Mouse (Mus musculus) CH12.LX (cell line): ENCODE results near the gene Cdh16. TPM values are rescaled to one million over a fixed set of nuclear protein-coding genes. Genes with fewer than 3 reads are reported as not detected.

ENCODE experiments used
- DNase-seq: peaks from one replicate; pipeline ENCODE4 v3.0.0-alpha.2; 2013; ENCODE audit errors: extremely low read depth
- H3K27ac ChIP-seq: 2 replicates; pipeline ENCODE4 v1.5.1; 2012; ENCODE audit warnings: low read depth, mild to moderate bottlenecking, control low read depth, moderate library complexity; ENCODE audit not compliant: insufficient read depth
- H3K27me3 ChIP-seq: replicated peaks from 2 replicates; pipeline ENCODE3; 2012; ENCODE audit warnings: inconsistent platforms
- H3K36me3 ChIP-seq, 2 experiments: replicated peaks in 1 of 2; 2 replicates each; pipeline versions ENCODE3 to v1.6.1; 2012; ENCODE audit warnings: inconsistent platforms in 1 of 2, low read length in 1 of 2, mild to moderate bottlenecking in 1 of 2, mixed read lengths in 1 of 2, moderate library complexity in 1 of 2; ENCODE audit not compliant: control insufficient read depth in 1 of 2, insufficient read depth in 1 of 2
- H3K4me1 ChIP-seq, 2 experiments: 2 replicates each; pipeline ENCODE4 v1.6.1; 2012; ENCODE audit warnings: inconsistent platforms in 1 of 2, moderate library complexity in 1 of 2; ENCODE audit not compliant: insufficient read depth in 2 of 2, control insufficient read depth in 1 of 2
- H3K4me2 ChIP-seq: 2 replicates; pipeline ENCODE4 v1.6.1; 2012; ENCODE audit warnings: low read depth, mild to moderate bottlenecking, control low read depth; ENCODE audit not compliant: poor library complexity, insufficient read depth, severe bottlenecking
- H3K4me3 ChIP-seq, 3 experiments: fragments of 150-350 bp in 1 of 3; sonication (generic) in 1 of 3; replicated peaks in 1 of 3; 2 replicates each; pipeline versions ENCODE3 to v1.5.1; 2011 to 2012; ENCODE audit warnings: low read depth in 2 of 3, low read length in 2 of 3, mild to moderate bottlenecking in 2 of 3, moderate library complexity in 2 of 3, control low read depth in 1 of 3, improper control_type of control experiment in 1 of 3, inconsistent platforms in 1 of 3, mixed read lengths in 1 of 3; ENCODE audit not compliant: poor library complexity in 1 of 3
- H3K79me2 ChIP-seq: replicated peaks from 2 replicates; pipeline ENCODE4 v1.6.1; 2012; ENCODE audit warnings: mild to moderate bottlenecking, moderate library complexity; ENCODE audit not compliant: control insufficient read depth, poor library complexity, insufficient read depth, severe bottlenecking; ENCODE audit errors: extremely low read depth
- H3K9ac ChIP-seq: 2 replicates; pipeline ENCODE4 v1.6.1; 2012; ENCODE audit warnings: low read depth, mild to moderate bottlenecking, control low read depth, moderate library complexity; ENCODE audit not compliant: insufficient read depth
- H3K9me3 ChIP-seq: replicated peaks from 2 replicates; pipeline ENCODE3; 2012; ENCODE audit warnings: low read length, inconsistent platforms, mixed read lengths
- BHLHE40 ChIP-seq: IDR thresholded peaks from 2 replicates; pipeline ENCODE4 v1.6.1; 2011; ENCODE audit warnings: mild to moderate bottlenecking, low read depth, low read length, improper control_type of control experiment
- CHD1 ChIP-seq: IDR thresholded peaks from 2 replicates; pipeline ENCODE4 v1.6.1; 2012; ENCODE audit warnings: low read depth, low read length, improper control_type of control experiment, inconsistent platforms
- CHD2 ChIP-seq: IDR thresholded peaks from 2 replicates; pipeline ENCODE4 v1.6.1; 2011; ENCODE audit warnings: low read length, improper control_type of control experiment
- CTCF ChIP-seq, 2 experiments: IDR thresholded peaks in 1 of 2; conservative IDR thresholded peaks in 1 of 2; 2 replicates each; pipeline ENCODE4 v1.5.1; 2011 to 2012; ENCODE audit warnings: low read depth in 2 of 2, low read length in 2 of 2, improper control_type of control experiment in 1 of 2, inconsistent platforms in 1 of 2, mild to moderate bottlenecking in 1 of 2, moderate library complexity in 1 of 2
- E2F4 ChIP-seq: IDR thresholded peaks from 2 replicates; pipeline ENCODE4 v1.6.1; 2011; ENCODE audit warnings: low read depth, low read length, improper control_type of control experiment; ENCODE audit not compliant: insufficient replicate concordance
- ELF1 ChIP-seq: IDR thresholded peaks from 2 replicates; pipeline ENCODE4 v1.6.1; 2014; ENCODE audit warnings: low read depth, mild to moderate bottlenecking, inconsistent platforms, low read length, improper control_type of control experiment
- EP300 ChIP-seq: IDR thresholded peaks from 2 replicates; pipeline ENCODE4 v1.6.1; 2011; ENCODE audit warnings: low read length, improper control_type of control experiment
- ETS1 ChIP-seq: conservative IDR thresholded peaks from 2 replicates; pipeline ENCODE4 v1.6.1; 2012; ENCODE audit warnings: low read depth, mild to moderate bottlenecking, inconsistent platforms, low read length, improper control_type of control experiment, moderate library complexity
- GABPA ChIP-seq: IDR thresholded peaks from 2 replicates; pipeline ENCODE4 v1.6.1; 2012; ENCODE audit warnings: low read depth, low read length, improper control_type of control experiment, inconsistent platforms; ENCODE audit not compliant: insufficient replicate concordance
- HCFC1 ChIP-seq: IDR thresholded peaks from 2 replicates; pipeline ENCODE4 v1.6.1; 2012; ENCODE audit warnings: low read depth, mild to moderate bottlenecking, inconsistent platforms, low read length, improper control_type of control experiment
- IRF4 ChIP-seq: IDR thresholded peaks from 2 replicates; pipeline ENCODE4 v1.6.1; 2014; ENCODE audit warnings: low read depth, mild to moderate bottlenecking, inconsistent platforms, low read length, improper control_type of control experiment
- JUN ChIP-seq: IDR thresholded peaks from 2 replicates; pipeline ENCODE4 v1.6.1; 2011; ENCODE audit warnings: low read depth, mild to moderate bottlenecking, low read length, improper control_type of control experiment, moderate library complexity; ENCODE audit not compliant: insufficient read depth
- JUND ChIP-seq: conservative IDR thresholded peaks from 2 replicates; pipeline ENCODE4 v1.6.1; 2011; ENCODE audit warnings: low read depth, low read length, improper control_type of control experiment
- KAT2A ChIP-seq: IDR thresholded peaks from 2 replicates; pipeline ENCODE4 v1.6.1; 2012; ENCODE audit warnings: low read length, improper control_type of control experiment, inconsistent platforms; ENCODE audit not compliant: insufficient replicate concordance
- MAFK ChIP-seq: IDR thresholded peaks from 2 replicates; pipeline ENCODE4 v1.6.1; 2011; ENCODE audit warnings: low read length, improper control_type of control experiment; ENCODE audit not compliant: insufficient replicate concordance
- MAX ChIP-seq: IDR thresholded peaks from 2 replicates; pipeline ENCODE4 v1.6.1; 2011; ENCODE audit warnings: low read length, improper control_type of control experiment
- MAZ ChIP-seq: IDR thresholded peaks from 2 replicates; pipeline ENCODE4 v1.6.1; 2012; ENCODE audit warnings: low read depth, mild to moderate bottlenecking, inconsistent platforms, low read length, improper control_type of control experiment, moderate library complexity
- MEF2A ChIP-seq: IDR thresholded peaks from 2 replicates; pipeline ENCODE4 v1.6.1; 2014; ENCODE audit warnings: low read depth, mild to moderate bottlenecking, inconsistent platforms, low read length, improper control_type of control experiment, borderline replicate concordance
- MXI1 ChIP-seq: IDR thresholded peaks from 2 replicates; pipeline ENCODE4 v1.6.1; 2011; ENCODE audit warnings: mild to moderate bottlenecking, low read depth, low read length, improper control_type of control experiment
- MYC ChIP-seq: IDR thresholded peaks from 2 replicates; pipeline ENCODE4 v1.6.1; 2011; ENCODE audit warnings: low read depth, mild to moderate bottlenecking, improper control_type of control experiment, low read length
- NELFE ChIP-seq: IDR thresholded peaks from 2 replicates; pipeline ENCODE4 v1.6.1; 2011; ENCODE audit warnings: low read depth, low read length, improper control_type of control experiment
- NRF1 ChIP-seq: IDR thresholded peaks from 2 replicates; pipeline ENCODE4 v1.6.1; 2014; ENCODE audit warnings: low read depth, mild to moderate bottlenecking, inconsistent platforms, low read length, improper control_type of control experiment, moderate library complexity
- PAX5 ChIP-seq: IDR thresholded peaks from 2 replicates; pipeline ENCODE4 v1.6.1; 2012; ENCODE audit warnings: low read length, inconsistent platforms, mixed read lengths
- POLR2A ChIP-seq: IDR thresholded peaks from 2 replicates; pipeline ENCODE4 v1.6.1; 2011; ENCODE audit warnings: low read depth, mild to moderate bottlenecking, improper control_type of control experiment, low read length
- POLR2AphosphoS2 ChIP-seq: IDR thresholded peaks from 2 replicates; pipeline ENCODE4 v1.6.1; 2011; ENCODE audit warnings: low read depth, low read length, improper control_type of control experiment
- RAD21 ChIP-seq: IDR thresholded peaks from 2 replicates; pipeline ENCODE4 v1.6.1; 2011; ENCODE audit warnings: low read depth, mild to moderate bottlenecking, low read length, improper control_type of control experiment, moderate library complexity
- RCOR1 ChIP-seq: conservative IDR thresholded peaks from 2 replicates; pipeline ENCODE4 v1.6.1; 2012; ENCODE audit warnings: low read depth, mild to moderate bottlenecking, inconsistent platforms, low read length, improper control_type of control experiment
- SIN3A ChIP-seq: IDR thresholded peaks from 2 replicates; pipeline ENCODE4 v1.6.1; 2012; ENCODE audit warnings: low read length, improper control_type of control experiment, inconsistent platforms
- SMC3 ChIP-seq: IDR thresholded peaks from 2 replicates; pipeline ENCODE4 v1.6.1; 2011; ENCODE audit warnings: low read depth, low read length, improper control_type of control experiment
- TBP ChIP-seq: conservative IDR thresholded peaks from 2 replicates; pipeline ENCODE4 v1.6.1; 2011; ENCODE audit warnings: low read depth, low read length, improper control_type of control experiment
- TCF12 ChIP-seq: IDR thresholded peaks from 2 replicates; pipeline ENCODE4 v1.6.1; 2014; ENCODE audit warnings: low read depth, mild to moderate bottlenecking, inconsistent platforms, low read length, improper control_type of control experiment
- UBTF ChIP-seq: IDR thresholded peaks from 2 replicates; pipeline ENCODE4 v1.6.1; 2012; ENCODE audit warnings: low read depth, mild to moderate bottlenecking, inconsistent platforms, low read length, improper control_type of control experiment, moderate library complexity
- USF1 ChIP-seq: IDR thresholded peaks from 2 replicates; pipeline ENCODE4 v1.6.1; 2014; ENCODE audit warnings: low read depth, mild to moderate bottlenecking, inconsistent platforms, low read length, improper control_type of control experiment
- USF2 ChIP-seq: conservative IDR thresholded peaks from 2 replicates; pipeline ENCODE4 v1.6.1; 2011; ENCODE audit warnings: low read depth, low read length, improper control_type of control experiment
- ZC3H11A ChIP-seq: IDR thresholded peaks from 2 replicates; pipeline ENCODE4 v1.6.1; 2012; ENCODE audit warnings: low read depth, mild to moderate bottlenecking, inconsistent platforms, low read length, improper control_type of control experiment
- ZKSCAN1 ChIP-seq: IDR thresholded peaks from 2 replicates; pipeline ENCODE4 v1.6.1; 2012; ENCODE audit warnings: low read depth, inconsistent platforms, low read length, improper control_type of control experiment, borderline replicate concordance
- ZMIZ1 ChIP-seq: IDR thresholded peaks from 2 replicates; pipeline ENCODE4 v1.6.1; 2012; ENCODE audit warnings: low read depth, mild to moderate bottlenecking, inconsistent platforms, low read length, improper control_type of control experiment
- ZNF384 ChIP-seq: IDR thresholded peaks from 2 replicates; pipeline ENCODE4 v1.6.1; 2012; ENCODE audit warnings: low read depth, low read length, improper control_type of control experiment, inconsistent platforms
- dilution Hi-C: fragments of 300-500 bp; cut with MboI; formaldehyde crosslinking; loops from 2 replicates; pipeline ENCODE4 v1.14.3; 2020; ENCODE audit warnings: low sequenced_read_pairs; ENCODE audit not compliant: extremely low pct_unique_long_range_greater_than_20kb, extremely low pct_ligation_motif_present
- in situ Hi-C: fragments of 300-500 bp; cut with MboI; formaldehyde crosslinking; loops from 3 replicates; pipeline ENCODE4 v1.14.3; 2019; ENCODE audit warnings: low sequenced_read_pairs, low pct_ligation_motif_present, low pct_unique_long_range_greater_than_20kb, mixed read lengths
- polyA plus RNA-seq: library from polyadenylated mRNA; unstranded; fragments of >175 nt; gene quantifications from 2 replicates; pipeline ENCODE4 v1.2.1, GENCODE M21; 2012; ENCODE audit warnings: low read depth; ENCODE audit not compliant: insufficient read length
- total RNA-seq, 2 experiments: library from RNA; depleted of rRNA; stranded (reverse); fragments of 300-350 nt in 1 of 2; fragments of >200 nt in 1 of 2; gene quantifications; 2 replicates each; pipeline ENCODE4 v1.2.3; 2012 to 2014

The Cdh16 gene
- total and polyA plus RNA-seq, 3 experiments: not detected

- dilution Hi-C loops (no loop called here), in situ Hi-C loops (no loop called here)
- no peaks in the 10 kb centered on the region for H3K27me3 ChIP-seq
- no peak overlapping the region for H3K9ac ChIP-seq
- no peak overlapping the region for H3K4me2 ChIP-seq
- no peak overlapping the region for H3K4me3 ChIP-seq
- H3K27ac ChIP-seq: no peak overlapping the region
- H3K79me2 ChIP-seq: no peaks in the 10 kb centered on the region
- no peaks in the 10 kb centered on the region for H3K36me3 ChIP-seq
- DNase-seq: peak; percentile 94
- no peak for TF ChIP-seq ZKSCAN1
- no peak for TF ChIP-seq MAFK
- TF ChIP-seq KAT2A: no peak
- 0 out of 2 replicates have a peak, but pooled peaks have one; percentile 40 for TF ChIP-seq MAX
- TF ChIP-seq MEF2A: no peak
- TF ChIP-seq ZMIZ1: no peak
- no peak for TF ChIP-seq TCF12
- 0 out of 2 replicates have a peak, but pooled peaks have one; percentile 21 for TF ChIP-seq USF2
- no peak for TF ChIP-seq BHLHE40
- no peak for TF ChIP-seq TBP
- TF ChIP-seq ZC3H11A: peak; percentile 68
- no peak for TF ChIP-seq PAX5
- TF ChIP-seq JUND: peak; percentile 45
- TF ChIP-seq ETS1: no peak
- peak; percentile 69; the same call in 1 of the 2 replicates for TF ChIP-seq MYC
- no peak for TF ChIP-seq POLR2A
- TF ChIP-seq CHD1: no peak
- no peak for TF ChIP-seq GABPA
- 0 out of 2 replicates have a peak, but pooled peaks have one; percentile 16 for TF ChIP-seq IRF4
- TF ChIP-seq CTCF (conservative IDR thresholded peaks at IDR 0.05 in 1 of 2, IDR thresholded peaks at IDR 0.05 in 1 of 2; ENCODE audit: low read depth in 2 of 2, low read length in 2 of 2): peak; percentile 94 to 99
- TF ChIP-seq NRF1: no peak
- TF ChIP-seq USF1: no peak; the same call in 1 of the 2 replicates
- no peak for TF ChIP-seq SIN3A
- no peak for TF ChIP-seq ELF1
- no peak for TF ChIP-seq ZNF384
- TF ChIP-seq HCFC1: no peak; the same call in 1 of the 2 replicates
- TF ChIP-seq SMC3: peak; percentile 87
- TF ChIP-seq POLR2AphosphoS2: no peak
- TF ChIP-seq NELFE: peak; percentile 48; the same call in 1 of the 2 replicates
- no peak for TF ChIP-seq CHD2
- no peak; the same call in none of the 2 replicates for TF ChIP-seq RAD21
- TF ChIP-seq EP300: no peak
- TF ChIP-seq JUN: no peak
- TF ChIP-seq E2F4: no peak
- TF ChIP-seq UBTF: no peak
- no peak for TF ChIP-seq RCOR1
- TF ChIP-seq MXI1: no peak
- TF ChIP-seq MAZ: no peak
- TF ChIP-seq, all 38 proteins: peak for 9
- no peaks in the 10 kb centered on the region for H3K4me1 ChIP-seq
- no peaks in the 10 kb centered on the region for H3K9me3 ChIP-seq
Observed at GRCm38 (mm10) chr8:104654984-104655383, 30.8 kb upstream of the Cdh16 start.
